Mouse (Mus musculus): Measurements from ENCODE around the gene Mlh3.

Gene Mlh3

GRCm38 (mm10) chr12:85227227-85227626 lies 43.2 kb downstream of the Mlh3 start:
- no peak for DNase-seq (ENCODE audit: low spot score)

- DNase-seq (ENCODE audit: low spot score): peak; percentile 15
Measured at GRCm38 (mm10) chr12:85219905-85220290, 50.5 kb downstream of the Mlh3 start.

GRCm38 (mm10) chr12:85219236-85219904 lies 51.0 kb downstream of the Mlh3 start, which contains the start of gene Eif2b2:
Gene Eif2b2, plus strand, starts transcription at chr12:85219481.
- DNase-seq (ENCODE audit: low spot score): peak; percentile 91

GRCm38 (mm10) chr12:85217733-85218310 lies 52.6 kb downstream of the Mlh3 start:
- no peak for DNase-seq (ENCODE audit: low spot score)

- DNase-seq (ENCODE audit: low spot score): no peak
Measured at GRCm38 (mm10) chr12:85215031-85215430, 55.4 kb downstream of the Mlh3 start.

- no peak for DNase-seq (ENCODE audit: low spot score)
Measured at GRCm38 (mm10) chr12:85208687-85209199, 61.7 kb downstream of the Mlh3 start.

GRCm38 (mm10) chr12:85205425-85205824 lies 65.0 kb downstream of the Mlh3 start:
- no peak for DNase-seq (ENCODE audit: low spot score)

- DNase-seq (ENCODE audit: low spot score): no peak
Measured at GRCm38 (mm10) chr12:85204105-85204504, 66.3 kb downstream of the Mlh3 start.

- DNase-seq (ENCODE audit: low spot score): no peak
Measured at GRCm38 (mm10) chr12:85203699-85204098, 66.7 kb downstream of the Mlh3 start.

GRCm38 (mm10) chr12:85202191-85202590 lies 68.2 kb downstream of the Mlh3 start:
- no peak for DNase-seq (ENCODE audit: low spot score)

- no peak for DNase-seq (ENCODE audit: low spot score)
Measured at GRCm38 (mm10) chr12:85201830-85202147, 68.6 kb downstream of the Mlh3 start.

- DNase-seq (ENCODE audit: low spot score): no peak
Measured at GRCm38 (mm10) chr12:85200929-85201829, 69.2 kb downstream of the Mlh3 start.

- DNase-seq (ENCODE audit: low spot score): no peak
Measured at GRCm38 (mm10) chr12:85199954-85200353, 70.4 kb downstream of the Mlh3 start.

GRCm38 (mm10) chr12:85197936-85198335 lies 72.5 kb downstream of the Mlh3 start:
- no peak for DNase-seq (ENCODE audit: low spot score)

- no peak for DNase-seq (ENCODE audit: low spot score)
Measured at GRCm38 (mm10) chr12:85197371-85197770, 73.0 kb downstream of the Mlh3 start.

GRCm38 (mm10) chr12:85196191-85196590 lies 74.2 kb downstream of the Mlh3 start:
- DNase-seq (ENCODE audit: low spot score): no peak

GRCm38 (mm10) chr12:85195086-85195485 lies 75.3 kb downstream of the Mlh3 start:
- DNase-seq (ENCODE audit: low spot score): no peak

- DNase-seq (ENCODE audit: low spot score): no peak
Measured at GRCm38 (mm10) chr12:85194623-85195018, 75.8 kb downstream of the Mlh3 start.

- no peak for DNase-seq (ENCODE audit: low spot score)
Measured at GRCm38 (mm10) chr12:85193923-85194622, 76.3 kb downstream of the Mlh3 start.

- DNase-seq (ENCODE audit: low spot score): no peak
Measured at GRCm38 (mm10) chr12:85193146-85193545, 77.3 kb downstream of the Mlh3 start.

GRCm38 (mm10) chr12:85192461-85193108 lies 77.8 kb downstream of the Mlh3 start:
- no peak for DNase-seq (ENCODE audit: low spot score)

- DNase-seq (ENCODE audit: low spot score): no peak
Measured at GRCm38 (mm10) chr12:85190290-85190689, 80.1 kb downstream of the Mlh3 start.
